In the genomic region with DNA sequence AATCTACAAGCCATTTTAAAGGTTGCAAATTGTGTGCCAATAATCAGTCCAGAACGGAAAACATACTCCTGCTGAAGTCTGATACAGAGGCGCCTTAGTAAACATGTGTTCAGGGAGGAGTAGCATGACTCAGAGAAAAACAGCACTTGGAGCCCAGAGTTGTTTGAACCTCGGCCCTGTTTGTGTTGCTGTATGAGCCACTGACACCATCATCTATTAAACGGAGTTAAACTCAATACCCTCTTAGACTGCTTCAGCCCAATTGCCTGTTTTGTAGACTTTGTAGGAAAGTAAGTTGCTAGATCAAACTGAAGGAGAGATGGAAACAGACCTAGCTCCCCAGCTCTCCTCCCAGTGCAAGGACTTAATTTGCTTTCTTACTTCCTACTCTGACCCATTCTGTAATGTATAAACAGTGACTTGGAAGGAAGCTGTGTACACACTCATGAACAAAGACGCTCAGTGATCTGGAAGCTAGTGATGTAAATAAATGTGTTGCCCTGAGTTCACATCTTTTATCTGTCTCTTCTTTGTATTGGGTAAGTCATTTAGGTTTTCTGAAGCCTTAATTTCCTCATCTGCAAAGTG, we compare ENCODE assay signal across 8 mouse cellular contexts. TPM values are rescaled to one million over a fixed set of nuclear protein-coding genes. Genes with fewer than 3 reads are reported as not detected.
DNase-seq lines count a peak whose midpoint lies in the region; ATAC-seq lines count a peak whose summit lies in the region.

No protein-coding gene starts in this region.

- H3K4me3 ChIP-seq in embryonic facial prominence, embryonic 11.5 days (ENCODE audit: low read depth, low read length) = peak overlapping the region; percentile 90
- H3K4me3 ChIP-seq in hindbrain, embryonic 16.5 days (ENCODE audit: low read length) = peak overlapping the region; percentile 93

- peak overlapping the region; percentile 97 for H3K27ac ChIP-seq in embryonic facial prominence, embryonic 11.5 days (replicated peaks; ENCODE audit: low read depth, low read length)
- H3K27ac ChIP-seq in hindbrain, embryonic 16.5 days (ENCODE audit: low read depth, low read length) = peak overlapping the region; percentile 97

- peak; percentile 40 for DNase-seq in cerebellum, adult 9-10 months
- DNase-seq in cerebellum, postnatal 36 days = no peak
- peak; percentile 45 for DNase-seq in 3134 (ENCODE audit: extremely low read depth, insufficient read length, low spot score)
- DNase-seq in embryonic facial prominence, embryonic 11.5 days (ENCODE audit: low spot score) = no peak
- DNase-seq in lung, postnatal 36 days = peak; percentile 50
- DNase-seq in left cerebral cortex, adult 18-20 months (ENCODE audit: low spot score in 2 of 2) = no peak
- DNase-seq in Muller cell, postnatal 12 days (ENCODE audit: inconsistent ontology term) = no peak

- no peaks in the 10 kb centered on the region for H3K4me1 ChIP-seq in embryonic facial prominence, embryonic 11.5 days (ENCODE audit: control insufficient read depth, insufficient read depth, low read length)
- H3K4me1 ChIP-seq in hindbrain, embryonic 16.5 days (ENCODE audit: control insufficient read depth, insufficient read depth, low read depth, low read length) = peaks cover 12% of the 10 kb centered on the region

- peak overlapping the region; percentile 99 for H3K9ac ChIP-seq in embryonic facial prominence, embryonic 11.5 days (replicated peaks; ENCODE audit: low read length)
- peak overlapping the region; percentile 92 for H3K9ac ChIP-seq in hindbrain, embryonic 16.5 days (ENCODE audit: low read depth, low read length)

- 0 out of 2 replicates have a peak, but pooled peaks have one; percentile 8 for ATAC-seq in embryonic facial prominence, embryonic 11.5 days (replicated peaks; ENCODE audit: insufficient number of reproducible peaks, low FRiP score, low TSS enrichment, low read depth)
- peak; percentile 7; the same call in 1 of the 2 replicates for ATAC-seq in hindbrain, embryonic 16.5 days

- peak overlapping the region; percentile 47 for H3K4me2 ChIP-seq in embryonic facial prominence, embryonic 11.5 days (ENCODE audit: low read depth, low read length)
- peak overlapping the region; percentile 92 for H3K4me2 ChIP-seq in hindbrain, embryonic 16.5 days (ENCODE audit: low read length)

- 35% methylated on average over 5 of the region's 5 CpGs for WGBS in embryonic facial prominence, embryonic 11.5 days
- WGBS in hindbrain, embryonic 16.5 days = 28% methylated on average over 5 of the region's 5 CpGs

- no peaks in the 10 kb centered on the region for H3K36me3 ChIP-seq in embryonic facial prominence, embryonic 11.5 days (replicated peaks; ENCODE audit: control insufficient read depth, insufficient read depth, low read depth, low read length)
- no peaks in the 10 kb centered on the region for H3K36me3 ChIP-seq in hindbrain, embryonic 16.5 days (ENCODE audit: control insufficient read depth, insufficient read depth, low read length)

- no peaks in the 10 kb centered on the region for H3K27me3 ChIP-seq in embryonic facial prominence, embryonic 11.5 days (ENCODE audit: control insufficient read depth, insufficient read depth, low read length)
- H3K27me3 ChIP-seq in hindbrain, embryonic 16.5 days (replicated peaks; ENCODE audit: control insufficient read depth, insufficient read depth, low read length) = no peaks in the 10 kb centered on the region

- no peaks in the 10 kb centered on the region for H3K9me3 ChIP-seq in embryonic facial prominence, embryonic 11.5 days (replicated peaks; ENCODE audit: control insufficient read depth, low read length)
- H3K9me3 ChIP-seq in hindbrain, embryonic 16.5 days (ENCODE audit: control insufficient read depth, low read length) = no peaks in the 10 kb centered on the region

RNA-seq across cellular contexts. Expression of a gene that starts 0.9 kb away (rescaled TPM):
- polyA plus RNA-seq in embryonic facial prominence, embryonic 11.5 days (2014; fragmentation: Nextera tagmentation; extraction: Ambion mirVana) = 42.4 and 43.3 TPM in 2 replicates
- polyA plus RNA-seq in hindbrain, embryonic 16.5 days (2015; fragmentation: Nextera tagmentation; extraction: Ambion mirVana) = 21.0 and 24.3 TPM in 2 replicates
- total RNA-seq in left cerebral cortex, adult 18-20 months (2021) = 10 to 100 TPM; 23.8 to 24.3 TPM

Comparison
In these comparisons a context has a peak if more than half of its experiments do, and no peak if none do; other contexts are left out.
1. DNase-seq: peak in cerebellum, adult 9-10 months (single experiment), 3134 (single experiment) and lung, postnatal 36 days (single experiment); none in cerebellum, postnatal 36 days (0 of 2), embryonic facial prominence, embryonic 11.5 days (single experiment), left cerebral cortex, adult 18-20 months (0 of 2) and Muller cell, postnatal 12 days (single experiment).